Mouse (Mus musculus): ENCODE results near the gene Vil1. TPM values are rescaled to one million over a fixed set of nuclear protein-coding genes. Genes with fewer than 3 reads are reported as not detected.

Vil1 gene
- polyA plus RNA-seq, 1 experiment from 2014 or later = 0.10 TPM

DNA sequence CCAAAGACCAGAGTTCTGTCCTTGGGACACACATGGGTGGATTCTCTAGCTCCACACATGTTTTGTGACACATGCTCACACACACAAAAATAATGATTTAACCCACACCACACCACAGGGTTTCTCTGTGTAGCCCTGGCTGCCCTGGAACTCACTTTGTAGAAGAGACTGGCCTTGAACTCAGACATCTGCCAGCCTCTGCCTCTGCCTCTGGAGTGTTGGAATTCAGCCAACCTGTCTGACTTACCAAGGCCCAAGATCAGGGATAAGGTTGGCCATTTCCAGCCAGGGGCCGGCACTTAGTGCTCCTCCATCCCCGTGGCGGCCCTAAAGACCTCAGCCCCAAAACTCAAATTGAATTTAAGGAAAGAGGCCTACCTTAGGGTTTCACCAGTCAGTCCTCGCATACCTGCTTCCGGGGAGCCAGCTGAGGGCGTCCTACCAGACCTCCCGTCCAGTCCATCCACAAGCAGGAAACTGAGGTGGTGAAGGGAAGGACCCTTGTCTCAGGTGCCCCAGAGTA is 20.7 kb upstream of the Vil1 start:
- no peaks in the 10 kb centered on the region for H3K36me3 ChIP-seq
- no peak overlapping the region for H3K4me3 ChIP-seq
- no peaks in the 10 kb centered on the region for H3K9me3 ChIP-seq
- H3K27ac ChIP-seq (replicated peaks) = no peak overlapping the region
- H3K4me2 ChIP-seq = no peak overlapping the region
- H3K4me1 ChIP-seq (replicated peaks) = peaks cover 42% of the 10 kb centered on the region
- H3K9ac ChIP-seq = no peak overlapping the region
- peaks cover 15% of the 10 kb centered on the region for H3K27me3 ChIP-seq
- 80% methylated on average over 7 of the region's 7 CpGs for WGBS
- no peak for ATAC-seq (ENCODE audit: low read depth)

DNA sequence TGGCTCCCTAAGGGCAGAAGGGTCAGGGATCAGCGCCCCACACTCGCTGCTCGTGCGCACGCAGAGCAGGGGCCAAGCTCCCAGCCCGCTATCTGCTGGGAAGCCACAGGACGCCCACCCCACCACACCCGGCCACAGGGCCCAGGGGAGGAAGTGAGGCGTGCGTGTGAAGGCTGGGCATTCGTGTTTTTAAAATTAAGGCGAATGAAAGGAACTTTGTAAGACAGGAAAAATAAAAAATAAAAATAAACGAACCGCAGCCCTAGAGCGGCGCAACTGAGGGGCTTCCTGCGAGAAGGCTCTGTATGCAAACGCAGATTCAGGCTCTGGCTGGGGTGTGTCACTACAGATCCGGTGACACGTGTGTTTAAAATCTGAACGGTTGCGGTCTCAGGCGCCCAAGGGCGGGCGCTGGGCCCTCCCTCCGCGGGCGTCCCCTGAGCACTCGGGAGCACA is 19.3 kb upstream of the Vil1 start:
- peak overlapping the region; percentile 95 for H3K4me2 ChIP-seq
- H3K4me1 ChIP-seq (replicated peaks) = peaks cover 46% of the 10 kb centered on the region
- H3K4me3 ChIP-seq = peak overlapping the region; percentile 15; the same call in 1 of the 2 replicates
- WGBS = 6% methylated on average over 29 of the region's 29 CpGs
- ATAC-seq (ENCODE audit: low read depth) = no peak
- H3K36me3 ChIP-seq = peaks cover 12% of the 10 kb centered on the region
- H3K9ac ChIP-seq = no peak overlapping the region; the same call in 1 of the 2 replicates
- H3K9me3 ChIP-seq = no peaks in the 10 kb centered on the region
- no peak overlapping the region for H3K27ac ChIP-seq (replicated peaks)
- peaks cover 15% of the 10 kb centered on the region for H3K27me3 ChIP-seq

DNA sequence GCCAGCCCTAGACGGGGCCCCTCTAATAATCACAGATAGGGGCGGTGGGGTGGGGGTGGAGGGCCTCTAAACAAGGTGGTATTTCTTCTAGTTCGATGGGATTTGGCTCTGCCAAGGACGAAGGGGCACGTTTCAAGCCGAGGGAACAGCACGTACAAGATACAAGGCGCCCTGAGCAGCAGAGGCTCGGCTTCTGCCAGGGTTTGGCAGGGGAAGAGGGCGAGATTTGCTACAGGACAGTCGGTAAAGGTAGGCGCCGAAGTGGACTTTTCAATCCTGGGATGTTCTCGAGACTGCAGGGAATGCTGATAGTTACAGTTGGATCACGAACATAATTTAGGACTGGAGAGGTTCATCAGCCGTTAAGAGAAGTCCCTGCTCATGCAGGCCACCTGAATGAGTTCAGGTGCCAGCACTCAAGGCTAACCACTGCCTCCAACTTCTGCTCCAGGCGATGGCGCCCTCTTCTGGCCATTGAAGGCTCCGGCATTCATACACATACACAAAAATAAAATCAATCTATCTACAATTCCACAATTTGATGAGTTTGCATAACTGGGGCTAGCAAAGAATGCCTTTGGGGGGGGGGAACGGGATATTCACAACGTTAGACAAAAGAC is 18.8 kb upstream of the Vil1 start:
- peak overlapping the region; percentile 93; the same call in 1 of the 2 replicates for H3K4me3 ChIP-seq
- 0 out of 2 replicates have a peak overlapping the region, but pooled peaks have one; percentile 1 for H3K27ac ChIP-seq (replicated peaks)
- no peak for ATAC-seq (ENCODE audit: low read depth)
- H3K9ac ChIP-seq = no peak overlapping the region; the same call in 1 of the 2 replicates
- H3K9me3 ChIP-seq = no peaks in the 10 kb centered on the region
- H3K36me3 ChIP-seq = peaks cover 18% of the 10 kb centered on the region
- 7% methylated on average over 21 of the region's 21 CpGs for WGBS
- peaks cover 46% of the 10 kb centered on the region for H3K4me1 ChIP-seq (replicated peaks)
- peaks cover 15% of the 10 kb centered on the region for H3K27me3 ChIP-seq
- H3K4me2 ChIP-seq = peak overlapping the region; percentile 95

GRCm38 (mm10) chr1:74390924-74391748 is 18.0 kb upstream of the Vil1 start, which contains the start of gene Ctdsp1:
TSS of gene Ctdsp1 (plus strand) at chr1:74391509.
- Histone ChIP-seq H3K27ac (replicated peaks) (peak within 1 kb of the TSS; percentile 87), H3K9ac (peak within 1 kb of the TSS; percentile 88), H3K4me1 (replicated peaks) (peaks cover 46% of the 10 kb centered on the region), H3K27me3 (peaks cover 15% of the 10 kb centered on the region), H3K9me3 (no peaks in the 10 kb centered on the region), H3K4me3 (peak within 1 kb of the TSS; percentile 93), H3K4me2 (peak within 1 kb of the TSS; percentile 95), H3K36me3 (peaks cover 19% of the 10 kb centered on the region)
- peak; percentile 80 for ATAC-seq (ENCODE audit: low read depth)
- 2% methylated on average over 51 of the region's 51 CpGs for WGBS

GRCm38 (mm10) chr1:74391844-74392441 is 17.2 kb upstream of the Vil1 start:
- peak; percentile 25 for ATAC-seq (ENCODE audit: low read depth)
- Histone ChIP-seq H3K4me2 (peak overlapping the region; percentile 95), H3K36me3 (peaks cover 19% of the 10 kb centered on the region), H3K4me1 (replicated peaks) (peaks cover 48% of the 10 kb centered on the region), H3K9me3 (no peaks in the 10 kb centered on the region), H3K4me3 (peak overlapping the region; percentile 93), H3K9ac (peak overlapping the region; percentile 88), H3K27ac (replicated peaks) (peak overlapping the region; percentile 87), H3K27me3 (peaks cover 15% of the 10 kb centered on the region)
- under 1% methylated on average over 50 of the region's 63 CpGs for WGBS

GRCm38 (mm10) chr1:74392446-74392994 is 16.7 kb upstream of the Vil1 start:
- peak; percentile 14; the same call in 1 of the 2 replicates for ATAC-seq (ENCODE audit: low read depth)

GRCm38 (mm10) chr1:74393010-74393409 is 16.2 kb upstream of the Vil1 start:
- ATAC-seq (ENCODE audit: low read depth) = no peak
- Histone ChIP-seq H3K36me3 (peaks cover 19% of the 10 kb centered on the region), H3K4me2 (peak overlapping the region; percentile 95), H3K4me3 (peak overlapping the region; percentile 93), H3K9me3 (no peaks in the 10 kb centered on the region), H3K9ac (peak overlapping the region; percentile 88), H3K4me1 (replicated peaks) (peaks cover 52% of the 10 kb centered on the region), H3K27ac (replicated peaks) (0 out of 2 replicates have a peak overlapping the region, but pooled peaks have one; percentile 13), H3K27me3 (peaks cover 15% of the 10 kb centered on the region)
- WGBS = 53% methylated on average over 7 of the region's 7 CpGs

More at GRCm38 (mm10) chr1:74392446-74392994, 16.7 kb upstream of the Vil1 start:
- Histone ChIP-seq H3K9ac (peak overlapping the region; percentile 88), H3K4me1 (replicated peaks) (peaks cover 50% of the 10 kb centered on the region), H3K36me3 (peaks cover 19% of the 10 kb centered on the region), H3K27me3 (peaks cover 15% of the 10 kb centered on the region), H3K27ac (replicated peaks) (peak overlapping the region; percentile 87), H3K9me3 (no peaks in the 10 kb centered on the region), H3K4me2 (peak overlapping the region; percentile 95), H3K4me3 (peak overlapping the region; percentile 93)
- 2% methylated on average over 16 of the region's 16 CpGs for WGBS

DNA sequence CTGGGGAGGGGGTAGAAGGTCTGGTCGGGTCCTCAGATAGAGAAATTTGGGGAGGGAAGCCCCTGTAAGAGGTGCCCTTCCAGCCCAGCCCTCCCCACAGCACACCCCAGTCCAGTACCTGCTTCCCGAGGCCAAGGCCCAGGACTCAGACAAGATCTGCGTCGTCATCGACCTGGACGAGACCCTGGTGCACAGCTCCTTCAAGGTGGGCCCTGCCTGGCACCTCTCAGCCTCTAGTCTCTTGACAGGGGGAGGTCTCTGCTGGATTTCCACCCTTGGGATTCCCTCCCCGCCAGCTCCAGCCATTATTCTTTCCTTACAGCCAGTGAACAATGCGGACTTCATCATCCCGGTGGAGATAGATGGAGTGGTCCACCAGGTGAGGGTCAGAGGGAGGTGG is 15.5 kb upstream of the Vil1 start:
- Histone ChIP-seq H3K9ac (no peak overlapping the region), H3K9me3 (no peaks in the 10 kb centered on the region), H3K4me2 (no peak overlapping the region; the same call in 1 of the 2 replicates), H3K27me3 (peaks cover 10% of the 10 kb centered on the region), H3K36me3 (peaks cover 19% of the 10 kb centered on the region), H3K4me1 (replicated peaks) (peaks cover 55% of the 10 kb centered on the region), H3K4me3 (no peak overlapping the region), H3K27ac (replicated peaks) (no peak overlapping the region)
- no peak for ATAC-seq (ENCODE audit: low read depth)
- WGBS = 90% methylated on average over 9 of the region's 9 CpGs

GRCm38 (mm10) chr1:74394311-74394710 is 14.9 kb upstream of the Vil1 start:
- H3K9me3 ChIP-seq = no peaks in the 10 kb centered on the region
- ATAC-seq (ENCODE audit: low read depth) = no peak
- peaks cover 55% of the 10 kb centered on the region for H3K4me1 ChIP-seq (replicated peaks)
- H3K9ac ChIP-seq = no peak overlapping the region
- no peak overlapping the region for H3K27ac ChIP-seq (replicated peaks)
- no peak overlapping the region for H3K4me2 ChIP-seq
- peaks cover 5% of the 10 kb centered on the region for H3K27me3 ChIP-seq
- 91% methylated on average over 9 of the region's 9 CpGs for WGBS
- peaks cover 19% of the 10 kb centered on the region for H3K36me3 ChIP-seq
- no peak overlapping the region for H3K4me3 ChIP-seq

GRCm38 (mm10) chr1:74394858-74395257 is 14.3 kb upstream of the Vil1 start:
- no peak for ATAC-seq (ENCODE audit: low read depth)
- Histone ChIP-seq H3K4me3 (no peak overlapping the region), H3K9me3 (no peaks in the 10 kb centered on the region), H3K27me3 (no peaks in the 10 kb centered on the region; the same call in 1 of the 2 replicates), H3K36me3 (peaks cover 19% of the 10 kb centered on the region), H3K4me1 (replicated peaks) (peaks cover 49% of the 10 kb centered on the region), H3K9ac (no peak overlapping the region), H3K27ac (replicated peaks) (no peak overlapping the region), H3K4me2 (no peak overlapping the region)
- 93% methylated on average over 15 of the region's 15 CpGs for WGBS

- WGBS = 86% methylated on average over 13 of the region's 13 CpGs
- H3K9ac ChIP-seq = no peak overlapping the region
- peaks cover 19% of the 10 kb centered on the region for H3K36me3 ChIP-seq
- H3K27ac ChIP-seq (replicated peaks) = no peak overlapping the region
- H3K4me2 ChIP-seq = no peak overlapping the region
- H3K4me1 ChIP-seq (replicated peaks) = peaks cover 45% of the 10 kb centered on the region
- ATAC-seq (ENCODE audit: low read depth) = no peak
- H3K27me3 ChIP-seq = no peaks in the 10 kb centered on the region
- no peak overlapping the region for H3K4me3 ChIP-seq
- H3K9me3 ChIP-seq = no peaks in the 10 kb centered on the region
Measured at GRCm38 (mm10) chr1:74395290-74395689, 13.9 kb upstream of the Vil1 start.

Data from neural tube, embryonic 13.5 days (tissue).